Mouse (Mus musculus): ENCODE data around the gene Insyn1. TPM values are rescaled to one million over a fixed set of nuclear protein-coding genes. Genes with fewer than 3 reads are reported as not detected.

Insyn1 gene
- polyA plus RNA-seq, 1 experiment from 2014 or later: 15.1 TPM

DNA sequence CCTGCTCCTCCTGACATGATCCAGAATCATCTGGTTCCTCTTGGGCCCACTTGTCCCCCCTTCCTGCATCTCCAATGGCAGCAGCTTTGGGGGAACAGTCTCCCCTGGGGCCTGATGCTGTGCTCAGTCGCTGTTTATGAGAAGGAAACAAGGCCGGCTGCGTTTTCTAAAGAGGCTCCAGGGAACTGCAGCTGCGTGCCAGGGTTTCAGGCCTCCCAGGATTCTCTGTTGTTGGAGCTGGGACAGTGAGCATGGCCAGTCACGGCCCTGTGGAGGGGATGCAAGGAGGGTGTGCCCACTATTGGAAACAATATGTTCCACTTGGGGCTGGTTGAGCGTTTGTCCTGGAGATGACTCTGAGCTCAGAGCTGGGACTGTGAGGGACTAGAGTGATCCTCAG lies 17.9 kb upstream of the Insyn1 start:
- Histone ChIP-seq H3K27ac (no peak overlapping the region), H3K36me3 (replicated peaks; ENCODE audit: control insufficient read depth, insufficient read depth) (no peaks in the 10 kb centered on the region), H3K9ac (no peak overlapping the region), H3K9me3 (ENCODE audit: control insufficient read depth, low read length) (no peaks in the 10 kb centered on the region), H3K27me3 (ENCODE audit: control insufficient read depth, insufficient read depth, low read length) (no peaks in the 10 kb centered on the region), H3K4me2 (replicated peaks) (no peak overlapping the region), H3K4me1 (replicated peaks; ENCODE audit: control insufficient read depth, insufficient read depth, low read length) (peaks cover 6% of the 10 kb centered on the region; the same call in 1 of the 2 replicates), H3K4me3 (replicated peaks; ENCODE audit: low read length) (no peak overlapping the region)
- no peak for DNase-seq (ENCODE audit: low spot score)
- ATAC-seq (ENCODE audit: low FRiP score): no peak
- WGBS: 32% methylated on average over 6 of the region's 6 CpGs

GRCm38 (mm10) chr9:58473211-58473815 lies 15.1 kb upstream of the Insyn1 start:
- Histone ChIP-seq H3K4me2 (replicated peaks) (no peak overlapping the region), H3K9me3 (ENCODE audit: control insufficient read depth, low read length) (no peaks in the 10 kb centered on the region), H3K36me3 (replicated peaks; ENCODE audit: control insufficient read depth, insufficient read depth) (no peaks in the 10 kb centered on the region), H3K4me1 (replicated peaks; ENCODE audit: control insufficient read depth, insufficient read depth, low read length) (no peaks in the 10 kb centered on the region; the same call in 1 of the 2 replicates), H3K9ac (no peak overlapping the region), H3K27me3 (ENCODE audit: control insufficient read depth, insufficient read depth, low read length) (no peaks in the 10 kb centered on the region), H3K27ac (no peak overlapping the region), H3K4me3 (replicated peaks; ENCODE audit: low read length) (no peak overlapping the region)
- ATAC-seq (ENCODE audit: low FRiP score) (no peak), DNase-seq (ENCODE audit: low spot score) (no peak)
- 81% methylated on average over 8 of the region's 8 CpGs for WGBS

- no peak overlapping the region for H3K27ac ChIP-seq
- 0 out of 2 replicates have a peak, but pooled peaks cover 3% of the 10 kb centered on the region for H3K36me3 ChIP-seq (replicated peaks; ENCODE audit: control insufficient read depth, insufficient read depth)
- H3K27me3 ChIP-seq (ENCODE audit: control insufficient read depth, insufficient read depth, low read length): no peaks in the 10 kb centered on the region
- WGBS: 14% methylated on average over 3 of the region's 3 CpGs
- no peak overlapping the region for H3K4me3 ChIP-seq (replicated peaks; ENCODE audit: low read length)
- H3K4me1 ChIP-seq (replicated peaks; ENCODE audit: control insufficient read depth, insufficient read depth, low read length): peaks cover 27% of the 10 kb centered on the region
- H3K9me3 ChIP-seq (ENCODE audit: control insufficient read depth, low read length): no peaks in the 10 kb centered on the region
- DNase-seq (ENCODE audit: low spot score): no peak
- no peak overlapping the region; the same call in 1 of the 2 replicates for H3K4me2 ChIP-seq (replicated peaks)
- H3K9ac ChIP-seq: no peak overlapping the region
- no peak for ATAC-seq (ENCODE audit: low FRiP score)
Measured at GRCm38 (mm10) chr9:58487076-58487475, 1.3 kb upstream of the Insyn1 start.

- peaks cover 29% of the 10 kb centered on the region for H3K4me1 ChIP-seq (replicated peaks; ENCODE audit: control insufficient read depth, insufficient read depth, low read length)
- WGBS: 0% methylated on average over 13 of the region's 13 CpGs
- peak; percentile 48 for DNase-seq (ENCODE audit: low spot score)
Measured at GRCm38 (mm10) chr9:58489133-58489864, 896 bp downstream of the Insyn1 start.

DNA sequence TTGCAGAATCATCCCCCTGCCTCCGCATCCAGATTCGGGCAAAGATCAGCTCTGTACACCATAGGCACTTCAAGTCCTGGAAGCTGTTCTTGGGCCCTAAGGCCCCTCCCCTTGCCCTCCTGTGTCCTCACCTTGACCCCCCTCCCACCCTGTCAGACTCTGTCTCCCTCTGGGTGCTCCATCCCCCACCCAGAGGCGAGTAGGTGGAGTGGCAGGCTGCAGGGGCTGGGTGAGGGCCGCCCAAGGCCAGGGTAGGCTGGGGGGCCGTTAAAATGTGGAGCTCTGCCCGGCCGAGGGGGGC lies 1.4 kb downstream of the Insyn1 start:
- Histone ChIP-seq H3K4me1 (replicated peaks; ENCODE audit: control insufficient read depth, insufficient read depth, low read length) (peaks cover 29% of the 10 kb centered on the region), H3K4me2 (replicated peaks) (peak overlapping the region; percentile 95), H3K36me3 (replicated peaks; ENCODE audit: control insufficient read depth, insufficient read depth) (0 out of 2 replicates have a peak, but pooled peaks cover 3% of the 10 kb centered on the region), H3K9me3 (ENCODE audit: control insufficient read depth, low read length) (no peaks in the 10 kb centered on the region), H3K27ac (no peak overlapping the region; the same call in 1 of the 2 replicates), H3K27me3 (ENCODE audit: control insufficient read depth, insufficient read depth, low read length) (no peaks in the 10 kb centered on the region), H3K4me3 (replicated peaks; ENCODE audit: low read length) (peak overlapping the region; percentile 77), H3K9ac (peak overlapping the region; percentile 93)
- no peak for ATAC-seq (ENCODE audit: low FRiP score)
- 6% methylated on average over 7 of the region's 7 CpGs for WGBS
- DNase-seq (ENCODE audit: low spot score): no peak

More at GRCm38 (mm10) chr9:58489133-58489864, 896 bp downstream of the Insyn1 start:
- Histone ChIP-seq H3K4me2 (replicated peaks) (peak overlapping the region; percentile 95), H3K27ac (peak overlapping the region; percentile 90), H3K9ac (peak overlapping the region; percentile 93), H3K9me3 (ENCODE audit: control insufficient read depth, low read length) (no peaks in the 10 kb centered on the region), H3K4me3 (replicated peaks; ENCODE audit: low read length) (peak overlapping the region; percentile 77), H3K36me3 (replicated peaks; ENCODE audit: control insufficient read depth, insufficient read depth) (0 out of 2 replicates have a peak, but pooled peaks cover 3% of the 10 kb centered on the region), H3K27me3 (ENCODE audit: control insufficient read depth, insufficient read depth, low read length) (no peaks in the 10 kb centered on the region)
- peak; percentile 47 for ATAC-seq (ENCODE audit: low FRiP score)

- WGBS: 66% methylated on average over 2 of the region's 2 CpGs
- H3K4me3 ChIP-seq (replicated peaks; ENCODE audit: low read length): peak overlapping the region; percentile 77
- no peak for ATAC-seq (ENCODE audit: low FRiP score)
Measured at GRCm38 (mm10) chr9:58490391-58490790, 2.0 kb downstream of the Insyn1 start.

GRCm38 (mm10) chr9:58495035-58495434 lies 6.6 kb downstream of the Insyn1 start:
- Histone ChIP-seq H3K4me2 (replicated peaks) (no peak overlapping the region), H3K27me3 (ENCODE audit: control insufficient read depth, insufficient read depth, low read length) (no peaks in the 10 kb centered on the region), H3K4me1 (replicated peaks; ENCODE audit: control insufficient read depth, insufficient read depth, low read length) (peaks cover 32% of the 10 kb centered on the region), H3K36me3 (replicated peaks; ENCODE audit: control insufficient read depth, insufficient read depth) (0 out of 2 replicates have a peak, but pooled peaks cover 3% of the 10 kb centered on the region), H3K27ac (no peak overlapping the region), H3K4me3 (replicated peaks; ENCODE audit: low read length) (no peak overlapping the region), H3K9me3 (ENCODE audit: control insufficient read depth, low read length) (no peaks in the 10 kb centered on the region), H3K9ac (no peak overlapping the region)
- no peak for DNase-seq (ENCODE audit: low spot score)
- no peak for ATAC-seq (ENCODE audit: low FRiP score)
- WGBS: 57% methylated on average over 2 of the region's 2 CpGs

More at GRCm38 (mm10) chr9:58490391-58490790, 2.0 kb downstream of the Insyn1 start:
- Histone ChIP-seq H3K4me1 (replicated peaks; ENCODE audit: control insufficient read depth, insufficient read depth, low read length) (peaks cover 29% of the 10 kb centered on the region), H3K9ac (peak overlapping the region; percentile 93), H3K36me3 (replicated peaks; ENCODE audit: control insufficient read depth, insufficient read depth) (0 out of 2 replicates have a peak, but pooled peaks cover 3% of the 10 kb centered on the region), H3K27me3 (ENCODE audit: control insufficient read depth, insufficient read depth, low read length) (no peaks in the 10 kb centered on the region), H3K9me3 (ENCODE audit: control insufficient read depth, low read length) (no peaks in the 10 kb centered on the region), H3K27ac (no peak overlapping the region), H3K4me2 (replicated peaks) (peak overlapping the region; percentile 95)
- no peak for DNase-seq (ENCODE audit: low spot score)

DNA sequence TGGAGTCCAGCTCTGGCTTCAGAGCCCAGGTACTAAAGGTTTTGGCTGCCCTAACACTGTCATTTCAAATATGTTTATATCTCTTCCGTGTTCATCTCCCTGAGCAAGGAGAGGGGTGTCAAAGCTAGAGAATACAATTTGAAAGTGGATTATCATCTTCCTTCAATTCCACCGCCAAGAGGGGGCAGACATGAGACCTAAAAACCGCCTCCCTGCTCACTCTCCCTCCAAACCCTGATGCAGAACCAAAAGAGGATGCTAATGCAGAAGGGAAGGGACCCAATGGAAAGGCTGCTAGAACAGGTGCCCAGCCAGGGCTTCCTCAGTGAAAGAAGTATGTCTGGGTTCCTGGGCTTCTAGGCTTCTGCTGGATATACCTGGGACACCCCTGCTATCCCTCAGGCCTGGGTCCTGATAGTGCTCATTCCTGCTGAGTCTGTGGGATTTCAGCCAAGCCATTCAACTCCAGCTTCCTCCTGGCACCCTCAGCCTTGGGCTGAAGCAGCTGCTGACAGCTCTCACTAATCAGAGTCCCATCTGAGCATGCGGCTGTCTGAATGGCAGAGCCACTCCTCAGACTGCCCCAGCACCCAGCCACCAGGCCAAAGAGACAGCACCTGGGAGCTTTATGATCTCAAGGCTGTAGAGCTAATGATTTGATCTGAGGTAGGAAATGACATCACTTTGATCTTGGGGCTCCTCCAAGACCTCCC lies 8.2 kb downstream of the Insyn1 start:
- H3K27me3 ChIP-seq (ENCODE audit: control insufficient read depth, insufficient read depth, low read length): no peaks in the 10 kb centered on the region
- H3K4me2 ChIP-seq (replicated peaks): no peak overlapping the region
- peaks cover 17% of the 10 kb centered on the region; the same call in 1 of the 2 replicates for H3K4me1 ChIP-seq (replicated peaks; ENCODE audit: control insufficient read depth, insufficient read depth, low read length)
- H3K9me3 ChIP-seq (ENCODE audit: control insufficient read depth, low read length): no peaks in the 10 kb centered on the region
- 31% methylated on average over 4 of the region's 4 CpGs for WGBS
- H3K36me3 ChIP-seq (replicated peaks; ENCODE audit: control insufficient read depth, insufficient read depth): no peaks in the 10 kb centered on the region
- ATAC-seq (ENCODE audit: low FRiP score): no peak
- no peak overlapping the region for H3K9ac ChIP-seq
- no peak overlapping the region for H3K27ac ChIP-seq
- DNase-seq (ENCODE audit: low spot score): peak; percentile 49
- no peak overlapping the region for H3K4me3 ChIP-seq (replicated peaks; ENCODE audit: low read length)

GRCm38 (mm10) chr9:58497942-58498341 lies 9.5 kb downstream of the Insyn1 start:
- 65% methylated on average over 4 of the region's 4 CpGs for WGBS

More at GRCm38 (mm10) chr9:58497942-58498341, 9.5 kb downstream of the Insyn1 start:
- DNase-seq (ENCODE audit: low spot score): no peak
- no peaks in the 10 kb centered on the region for H3K27me3 ChIP-seq (ENCODE audit: control insufficient read depth, insufficient read depth, low read length)
- H3K27ac ChIP-seq: no peak overlapping the region
- no peak for ATAC-seq (ENCODE audit: low FRiP score)
- no peak overlapping the region for H3K4me2 ChIP-seq (replicated peaks)
- H3K36me3 ChIP-seq (replicated peaks; ENCODE audit: control insufficient read depth, insufficient read depth): no peaks in the 10 kb centered on the region
- 0 out of 2 replicates have a peak, but pooled peaks cover 11% of the 10 kb centered on the region for H3K4me1 ChIP-seq (replicated peaks; ENCODE audit: control insufficient read depth, insufficient read depth, low read length)
- H3K9me3 ChIP-seq (ENCODE audit: control insufficient read depth, low read length): no peaks in the 10 kb centered on the region
- H3K9ac ChIP-seq: no peak overlapping the region
- H3K4me3 ChIP-seq (replicated peaks; ENCODE audit: low read length): no peak overlapping the region

Measured in hindbrain, embryonic 14.5 days (tissue).